Mouse (Mus musculus) MEL (cell line): ENCODE data around the gene Scd3. TPM values are rescaled to one million over a fixed set of nuclear protein-coding genes. Genes with fewer than 3 reads are reported as not detected.

ENCODE experiments used
- DNase-seq: peaks from one replicate; pipeline ENCODE4 v3.0.0; 2011; ENCODE audit warnings: low read depth, low spot score
- H3K27ac ChIP-seq: 2 replicates; pipeline ENCODE4 v1.5.1; 2012; ENCODE audit warnings: low read depth, mild to moderate bottlenecking, control low read depth, low read length, moderate library complexity; ENCODE audit not compliant: control insufficient read depth
- H3K27me3 ChIP-seq, 2 experiments: fragments of 150-350 bp in 1 of 2; sonication (generic) in 1 of 2; 2 replicates each; pipeline ENCODE4 v1.6.1; 2012; ENCODE audit warnings: low read length in 2 of 2, mild to moderate bottlenecking in 2 of 2, improper control_type of control experiment in 1 of 2, moderate library complexity in 1 of 2; ENCODE audit not compliant: insufficient read depth in 2 of 2, control insufficient read depth in 1 of 2
- H3K36me3 ChIP-seq, 2 experiments: 2 replicates each; pipeline ENCODE4 v1.6.1; 2012 to 2014; ENCODE audit warnings: low read length in 2 of 2, improper control_type of control experiment in 1 of 2, inconsistent platforms in 1 of 2, mild to moderate bottlenecking in 1 of 2; ENCODE audit not compliant: insufficient read depth in 2 of 2, control insufficient read depth in 1 of 2
- H3K4me1 ChIP-seq, 2 experiments: fragments of 150-350 bp in 1 of 2; sonication (generic) in 1 of 2; 2 replicates each; pipeline ENCODE4 v1.6.1; 2012; ENCODE audit warnings: low read length in 2 of 2, improper control_type of control experiment in 1 of 2, mild to moderate bottlenecking in 1 of 2; ENCODE audit not compliant: insufficient read depth in 2 of 2, control insufficient read depth in 1 of 2
- H3K4me3 ChIP-seq, 2 experiments: fragments of 150-350 bp in 1 of 2; sonication (generic) in 1 of 2; 2 replicates each; pipeline ENCODE4 v1.5.1; 2012; ENCODE audit warnings: low read depth in 2 of 2, low read length in 2 of 2, mild to moderate bottlenecking in 2 of 2, moderate library complexity in 2 of 2, control low read depth in 1 of 2, improper control_type of control experiment in 1 of 2; ENCODE audit not compliant: control insufficient read depth in 1 of 2, insufficient read depth in 1 of 2
- H3K79me2 ChIP-seq: 2 replicates; pipeline ENCODE4 v1.6.1; 2012; ENCODE audit warnings: mild to moderate bottlenecking, low read length, moderate library complexity; ENCODE audit not compliant: control insufficient read depth, poor library complexity, insufficient read depth
- H3K9ac ChIP-seq: 2 replicates; pipeline ENCODE4 v1.6.1; 2012; ENCODE audit warnings: low read depth, mild to moderate bottlenecking, control low read depth, low read length, moderate library complexity; ENCODE audit not compliant: control insufficient read depth, poor library complexity, severe bottlenecking
- H3K9me3 ChIP-seq: fragments of 150-350 bp; sonication (generic); replicated peaks from 2 replicates; pipeline ENCODE4 v1.6.1; 2012; ENCODE audit warnings: mild to moderate bottlenecking, low read length, improper control_type of control experiment, moderate library complexity; ENCODE audit not compliant: insufficient read depth
- BHLHE40 ChIP-seq: IDR thresholded peaks from 2 replicates; pipeline ENCODE4 v1.6.1; 2012; ENCODE audit warnings: low read depth, mild to moderate bottlenecking, inconsistent platforms, low read length, improper control_type of control experiment, borderline replicate concordance
- CHD1 ChIP-seq: IDR thresholded peaks from 2 replicates; pipeline ENCODE4 v1.6.1; 2012; ENCODE audit warnings: low read depth, mild to moderate bottlenecking, inconsistent platforms, low read length, improper control_type of control experiment
- CHD2 ChIP-seq: IDR thresholded peaks from 2 replicates; pipeline ENCODE4 v1.6.1; 2011; ENCODE audit warnings: low read length, improper control_type of control experiment
- CTCF ChIP-seq, 3 experiments: IDR thresholded peaks in 2 of 3; conservative IDR thresholded peaks in 1 of 3; 2 replicates each; pipeline ENCODE4 v1.5.1; 2011 to 2012; ENCODE audit warnings: low read length in 3 of 3, low read depth in 2 of 3, mild to moderate bottlenecking in 2 of 3, improper control_type of control experiment in 1 of 3, inconsistent platforms in 1 of 3, mixed read lengths in 1 of 3, moderate library complexity in 1 of 3; ENCODE audit not compliant: control insufficient read depth in 1 of 3, insufficient read depth in 1 of 3, poor library complexity in 1 of 3, severe bottlenecking in 1 of 3
- E2F4 ChIP-seq: IDR thresholded peaks from 2 replicates; pipeline ENCODE4 v1.6.1; 2011; ENCODE audit warnings: low read depth, low read length, improper control_type of control experiment, borderline replicate concordance
- EP300 ChIP-seq, 2 experiments: IDR thresholded peaks; 2 replicates each; pipeline ENCODE4 v1.6.1; 2011; ENCODE audit warnings: improper control_type of control experiment in 2 of 2, low read length in 2 of 2, low read depth in 1 of 2, mild to moderate bottlenecking in 1 of 2
- ETS1 ChIP-seq: IDR thresholded peaks from 2 replicates; pipeline ENCODE4 v1.6.1; 2012; ENCODE audit warnings: low read depth, mild to moderate bottlenecking, inconsistent platforms, low read length, improper control_type of control experiment, moderate library complexity
- GABPA ChIP-seq: IDR thresholded peaks from 2 replicates; pipeline ENCODE4 v1.6.1; 2012; ENCODE audit warnings: low read depth, mild to moderate bottlenecking, inconsistent platforms, low read length, improper control_type of control experiment, moderate library complexity
- HCFC1 ChIP-seq: IDR thresholded peaks from 2 replicates; pipeline ENCODE4 v1.6.1; 2012; ENCODE audit warnings: low read depth, mild to moderate bottlenecking, inconsistent platforms, low read length, improper control_type of control experiment, moderate library complexity
- JUND ChIP-seq: IDR thresholded peaks from 2 replicates; pipeline ENCODE4 v1.6.1; 2011; ENCODE audit warnings: low read depth, mild to moderate bottlenecking, improper control_type of control experiment, low read length
- MAX ChIP-seq: IDR thresholded peaks from 2 replicates; pipeline ENCODE4 v1.6.1; 2011; ENCODE audit warnings: low read length, improper control_type of control experiment
- MAZ ChIP-seq: IDR thresholded peaks from 2 replicates; pipeline ENCODE4 v1.6.1; 2012; ENCODE audit warnings: low read depth, mild to moderate bottlenecking, inconsistent platforms, low read length, improper control_type of control experiment
- MEF2A ChIP-seq: IDR thresholded peaks from 2 replicates; pipeline ENCODE4 v1.6.1; 2014; ENCODE audit warnings: low read depth, mild to moderate bottlenecking, inconsistent platforms, low read length, improper control_type of control experiment; ENCODE audit not compliant: poor library complexity, insufficient replicate concordance, severe bottlenecking; ENCODE audit errors: extremely low read depth
- MXI1 ChIP-seq: IDR thresholded peaks from 2 replicates; pipeline ENCODE4 v1.6.1; 2011; ENCODE audit warnings: mild to moderate bottlenecking, low read depth, low read length, improper control_type of control experiment
- MYB ChIP-seq: IDR thresholded peaks from 2 replicates; pipeline ENCODE4 v1.6.1; 2011; ENCODE audit warnings: mild to moderate bottlenecking, low read depth, low read length, improper control_type of control experiment
- MYC ChIP-seq: IDR thresholded peaks from 2 replicates; pipeline ENCODE4 v1.6.1; 2011; ENCODE audit warnings: low read depth, mild to moderate bottlenecking, low read length, improper control_type of control experiment, moderate library complexity
- NELFE ChIP-seq: IDR thresholded peaks from 2 replicates; pipeline ENCODE4 v1.6.1; 2011; ENCODE audit warnings: low read depth, low read length, improper control_type of control experiment
- NRF1 ChIP-seq: IDR thresholded peaks from 2 replicates; pipeline ENCODE4 v1.6.1; 2014; ENCODE audit warnings: low read depth, mild to moderate bottlenecking, inconsistent platforms, low read length, improper control_type of control experiment, moderate library complexity; ENCODE audit not compliant: poor library complexity, insufficient read depth, severe bottlenecking
- POLR2A ChIP-seq, 2 experiments: IDR thresholded peaks; 2 replicates each; pipeline ENCODE4 v1.6.1; 2011 to 2012; ENCODE audit warnings: low read length in 2 of 2, mild to moderate bottlenecking in 2 of 2, control low read depth in 1 of 2, improper control_type of control experiment in 1 of 2, low read depth in 1 of 2, moderate library complexity in 1 of 2; ENCODE audit not compliant: control insufficient read depth in 1 of 2, insufficient read depth in 1 of 2, poor library complexity in 1 of 2
- POLR2AphosphoS2 ChIP-seq: IDR thresholded peaks from 2 replicates; pipeline ENCODE4 v1.6.1; 2011; ENCODE audit warnings: low read length, improper control_type of control experiment
- RCOR1 ChIP-seq: IDR thresholded peaks from 2 replicates; pipeline ENCODE4 v1.6.1; 2012; ENCODE audit warnings: low read depth, mild to moderate bottlenecking, inconsistent platforms, low read length, improper control_type of control experiment
- TAL1 ChIP-seq: IDR thresholded peaks from 2 replicates; pipeline ENCODE4 v1.6.1; 2012; ENCODE audit warnings: mild to moderate bottlenecking, inconsistent platforms, low read length, moderate library complexity, mixed read lengths
- TBP ChIP-seq: IDR thresholded peaks from 2 replicates; pipeline ENCODE4 v1.8.0; 2011; ENCODE audit warnings: low read depth, low read length, improper control_type of control experiment
- USF1 ChIP-seq: IDR thresholded peaks from 2 replicates; pipeline ENCODE4 v1.6.1; 2014; ENCODE audit warnings: low read depth, mild to moderate bottlenecking, inconsistent platforms, low read length, improper control_type of control experiment, moderate library complexity
- USF2 ChIP-seq, 2 experiments: IDR thresholded peaks; 2 replicates each; pipeline ENCODE4 v1.6.1; 2011 to 2012; ENCODE audit warnings: improper control_type of control experiment in 2 of 2, low read length in 2 of 2, borderline replicate concordance in 1 of 2, inconsistent platforms in 1 of 2, low read depth in 1 of 2, mild to moderate bottlenecking in 1 of 2; ENCODE audit not compliant: insufficient read depth in 1 of 2
- ZC3H11A ChIP-seq: IDR thresholded peaks from 2 replicates; pipeline ENCODE4 v1.6.1; 2012; ENCODE audit warnings: low read depth, mild to moderate bottlenecking, inconsistent platforms, low read length, improper control_type of control experiment
- ZNF384 ChIP-seq: IDR thresholded peaks from 2 replicates; pipeline ENCODE4 v1.6.1; 2012; ENCODE audit warnings: low read depth, mild to moderate bottlenecking, inconsistent platforms, low read length, improper control_type of control experiment
- polyA plus RNA-seq, 2 experiments: library from polyadenylated mRNA; stranded (reverse) in 1 of 2; unstranded in 1 of 2; fragments of >175 nt in 1 of 2; fragments of >200 nt in 1 of 2; gene quantifications; 2 replicates each; pipeline versions ENCODE4 v1.2.1 to v1.2.4; 2012; ENCODE audit warnings: low replicate concordance in 2 of 2, low read depth in 1 of 2; ENCODE audit not compliant: insufficient read length in 2 of 2, insufficient read depth in 1 of 2, missing spikeins in 1 of 2
- total RNA-seq: library from RNA; depleted of rRNA; stranded (reverse); fragments of 300-350 nt; gene quantifications from 2 replicates; pipeline ENCODE4 v1.2.3, GENCODE M21; 2012

Gene Scd3
- total and polyA plus RNA-seq, 3 experiments = 0.65 to 745 (median 0.96) TPM

GRCm38 (mm10) chr19:44264226-44264625 lies 61.2 kb downstream of the Scd3 start (continued):
- no peak for TF ChIP-seq HCFC1
- TF ChIP-seq, all 39 proteins: peak for 9

DNA sequence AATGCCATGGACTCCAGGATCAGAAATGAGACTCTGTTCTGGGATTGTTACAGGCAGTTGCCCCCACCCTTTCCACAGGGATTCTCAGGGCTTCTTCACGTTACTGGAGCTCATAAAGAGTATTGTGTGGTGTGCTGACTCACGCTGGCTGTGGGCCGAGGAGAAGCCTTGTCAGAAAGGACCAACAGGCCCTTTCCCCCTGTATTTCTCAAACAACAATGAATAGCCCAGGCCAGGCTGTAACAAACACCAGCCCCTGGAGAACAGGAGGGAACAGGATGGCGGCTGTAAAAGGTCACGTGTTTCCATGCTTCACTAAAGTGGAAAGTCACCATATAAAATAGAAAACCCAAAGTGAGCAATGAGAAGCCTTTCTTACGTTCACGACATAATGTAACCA lies 62.2 kb downstream of the Scd3 start:
- Histone ChIP-seq H3K27ac (peak overlapping the region; percentile 58), H3K9me3 (no peaks in the 10 kb centered on the region), H3K4me3 (peak overlapping the region in 1 of 2 experiments; percentile 0; a peak in 1 of 4 replicates), H3K79me2 (no peaks in the 10 kb centered on the region), H3K36me3 (peaks cover 0 to 18% of the 10 kb centered on the region in 2 experiments; a peak in 2 of 4 replicates), H3K4me1 (peaks cover 6 to 28% of the 10 kb centered on the region in 2 experiments), H3K9ac (peak overlapping the region; percentile 11), H3K27me3 (no peaks in the 10 kb centered on the region)
- peak; percentile 80 for DNase-seq
- TF ChIP-seq CHD1 (no peak; the same call in 1 of the 2 replicates), TBP (peak; percentile 61; the same call in 1 of the 2 replicates), E2F4 (no peak), MYC (peak; percentile 31; the same call in 1 of the 2 replicates), RCOR1 (no peak; the same call in 1 of the 2 replicates), MYB (no peak), HCFC1 (no peak), GABPA (0 out of 2 replicates have a peak, but pooled peaks have one; percentile 52), ZNF384 (no peak), NELFE (0 out of 2 replicates have a peak, but pooled peaks have one; percentile 20), POLR2AphosphoS2 (no peak), JUND (0 out of 2 replicates have a peak, but pooled peaks have one; percentile 43), ZC3H11A (no peak), TAL1 (no peak), BHLHE40 (no peak), USF1 (peak; percentile 85), USF2 (IDR thresholded peaks at IDR 0.05; ENCODE audit: borderline replicate concordance in 1 of 2, insufficient read depth in 1 of 2, low read depth in 1 of 2, low read length in 2 of 2) (no peak), MAZ (peak; percentile 27; the same call in 1 of the 2 replicates), NRF1 (no peak), CHD2 (no peak), EP300 (IDR thresholded peaks at IDR 0.05; ENCODE audit: low read depth in 1 of 2, low read length in 2 of 2) (peak in 1 of 2 experiments; percentile 14; a peak in 1 of 4 replicates), POLR2A (IDR thresholded peaks at IDR 0.05; ENCODE audit: control insufficient read depth in 1 of 2, insufficient read depth in 1 of 2, low read depth in 1 of 2, low read length in 2 of 2, poor library complexity in 1 of 2) (peak in 1 of 2 experiments; percentile 35; a peak in 1 of 4 replicates), ETS1 (peak; percentile 50; the same call in 1 of the 2 replicates), MAX (peak; percentile 64), CTCF (IDR thresholded peaks at IDR 0.05 in 2 of 3, conservative IDR thresholded peaks at IDR 0.05 in 1 of 3; ENCODE audit: control insufficient read depth in 1 of 3, insufficient read depth in 1 of 3, low read depth in 2 of 3, low read length in 3 of 3, poor library complexity in 1 of 3, severe bottlenecking in 1 of 3) (no peak), MEF2A (no peak), MXI1 (peak; percentile 52)
